Mouse (Mus musculus) adrenal gland, adult 18-20 months (tissue): ENCODE data around the gene Pkd2. TPM values are rescaled to one million over a fixed set of nuclear protein-coding genes. Genes with fewer than 3 reads are reported as not detected.
"Not testable (repeated sequence)": the region's sequence is repeated elsewhere in the genome, so short reads cannot be mapped to it uniquely, and the experiment has no call there.

Experiments used
- DNase-seq, 2 experiments: peaks; one replicate each; pipeline ENCODE4 v3.0.0; 2021 to 2022; ENCODE audit warnings: low spot score in 2 of 2
- long read RNA-seq, 2 experiments: library from polyadenylated mRNA; stranded (forward); transcript quantifications; one replicate each; pipeline ENCODE4 v2.0.0; 2021
- total RNA-seq, 2 experiments: library from RNA; stranded (reverse); gene quantifications; 1 replicate in 1 of 2; 2 replicates in 1 of 2; pipeline ENCODE4 v1.2.3; 2021

Gene Pkd2
- 10 to 100 TPM; 34.4 to 39.9 TPM for total RNA-seq
- long read RNA-seq, experiment 1, full-length matches to known transcripts, result 18 of 23 reads
- long read RNA-seq, experiment 1, partial matches to known transcripts, result 2 of 23 reads
- long read RNA-seq, experiment 1, other reads (novel, unspliced or antisense), result 3 of 23 reads
- long read RNA-seq, experiment 2, full-length matches to known transcripts, result 27 of 46 reads
- long read RNA-seq, experiment 2, partial matches to known transcripts, result 14 of 46 reads
- long read RNA-seq, experiment 2, other reads (novel, unspliced or antisense), result 5 of 46 reads

- DNase-seq, result peak; percentile 80 to 85
Measured at GRCm38 (mm10) chr5:104458832-104459705, at the start of gene Pkd2. Gene Pkd2, plus strand, starts transcription at chr5:104459450.

GRCm38 (mm10) chr5:104415999-104416398 is 43.3 kb upstream of the Pkd2 start:
- DNase-seq, result no peak

- no peak for DNase-seq
Measured at GRCm38 (mm10) chr5:104417028-104417427, 42.2 kb upstream of the Pkd2 start.

GRCm38 (mm10) chr5:104417721-104418120 is 41.5 kb upstream of the Pkd2 start:
- no peak for DNase-seq

- DNase-seq, result no peak
Measured at GRCm38 (mm10) chr5:104422039-104422438, 37.2 kb upstream of the Pkd2 start.

GRCm38 (mm10) chr5:104423861-104424260 is 35.4 kb upstream of the Pkd2 start:
- no peak for DNase-seq

GRCm38 (mm10) chr5:104425949-104426348 is 33.3 kb upstream of the Pkd2 start:
- DNase-seq, result no peak

GRCm38 (mm10) chr5:104432886-104433285 is 26.4 kb upstream of the Pkd2 start:
- peak; percentile 22 to 31 for DNase-seq

- DNase-seq, result no peak
Measured at GRCm38 (mm10) chr5:104433968-104434565, 25.2 kb upstream of the Pkd2 start.

GRCm38 (mm10) chr5:104434835-104435301 is 24.4 kb upstream of the Pkd2 start, which contains the start of gene Spp1:
Gene Spp1, plus strand, starts transcription at chr5:104435118.
- no peak for DNase-seq

- DNase-seq, result no peak
Measured at GRCm38 (mm10) chr5:104436406-104437076, 22.7 kb upstream of the Pkd2 start.

GRCm38 (mm10) chr5:104442396-104442795 is 16.9 kb upstream of the Pkd2 start:
- DNase-seq, result no peak

- DNase-seq, result no peak
Measured at GRCm38 (mm10) chr5:104442850-104443249, 16.4 kb upstream of the Pkd2 start.

GRCm38 (mm10) chr5:104446156-104446555 is 13.1 kb upstream of the Pkd2 start:
- DNase-seq, result peak; percentile 49 to 60

- not testable (repeated sequence) for DNase-seq
Measured at GRCm38 (mm10) chr5:104448346-104448745, 10.9 kb upstream of the Pkd2 start.

- DNase-seq, result no peak
Measured at GRCm38 (mm10) chr5:104449491-104449890, 9.8 kb upstream of the Pkd2 start.

- DNase-seq, result no peak
Measured at GRCm38 (mm10) chr5:104453075-104453474, 6.2 kb upstream of the Pkd2 start.

- no peak for DNase-seq
Measured at GRCm38 (mm10) chr5:104454564-104454963, 4.7 kb upstream of the Pkd2 start.

GRCm38 (mm10) chr5:104459706-104460455 is 631 bp downstream of the Pkd2 start:
- peak; percentile 50 to 52 for DNase-seq

GRCm38 (mm10) chr5:104460456-104460838 is 1.2 kb downstream of the Pkd2 start:
- no peak for DNase-seq
